Mouse (Mus musculus) left cerebral cortex, adult 8-10 months (tissue): ENCODE measurements around the gene Pum1. TPM values are rescaled to one million over a fixed set of nuclear protein-coding genes. Genes with fewer than 3 reads are reported as not detected.

Source experiments
- DNase-seq, 2 experiments: peaks; one replicate each; pipeline ENCODE4 v3.0.0; 2022; ENCODE audit warnings: low spot score in 2 of 2
- total RNA-seq, 4 experiments: library from RNA; stranded (reverse); gene quantifications; 2 replicates each; pipeline ENCODE4 v1.2.4; 2022

Pum1 gene
- total RNA-seq, 4 experiments from 2014 or later, result 101 to 116 (median 106) TPM

- peak in 1 of 2 experiments; percentile 63 for DNase-seq
Measured at GRCm38 (mm10) chr4:130813958-130814357, 150.8 kb downstream of the Pum1 start.

DNA sequence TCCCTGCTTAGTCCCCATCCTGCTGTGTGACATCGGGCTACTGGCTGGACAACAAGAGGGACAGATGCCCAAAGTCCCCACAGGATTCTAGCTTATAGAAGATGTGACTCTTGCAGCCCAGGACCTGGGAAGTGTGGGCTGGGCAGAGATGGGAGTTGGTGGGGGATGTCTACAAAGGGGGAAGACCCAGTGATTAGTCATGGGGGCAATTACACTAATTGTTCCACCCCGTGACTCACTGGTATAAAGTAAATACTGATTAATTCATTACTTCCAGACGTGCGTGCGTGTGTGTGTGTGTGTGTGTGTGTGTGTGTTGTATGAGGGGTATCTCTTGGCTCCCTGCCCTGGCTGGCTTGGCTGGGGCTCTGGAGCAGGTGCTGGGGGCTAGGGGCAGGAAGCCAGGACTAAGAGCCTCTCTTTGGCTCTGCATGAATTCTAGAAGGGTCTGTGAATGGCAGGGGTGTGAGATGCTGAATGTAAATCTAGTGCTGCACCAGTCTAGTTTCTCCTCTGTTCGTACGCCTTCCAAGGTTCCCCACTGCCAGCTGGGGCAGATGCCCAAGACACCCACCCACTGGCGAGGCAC, 151.7 kb downstream of the Pum1 start:
- no peak for DNase-seq

DNA sequence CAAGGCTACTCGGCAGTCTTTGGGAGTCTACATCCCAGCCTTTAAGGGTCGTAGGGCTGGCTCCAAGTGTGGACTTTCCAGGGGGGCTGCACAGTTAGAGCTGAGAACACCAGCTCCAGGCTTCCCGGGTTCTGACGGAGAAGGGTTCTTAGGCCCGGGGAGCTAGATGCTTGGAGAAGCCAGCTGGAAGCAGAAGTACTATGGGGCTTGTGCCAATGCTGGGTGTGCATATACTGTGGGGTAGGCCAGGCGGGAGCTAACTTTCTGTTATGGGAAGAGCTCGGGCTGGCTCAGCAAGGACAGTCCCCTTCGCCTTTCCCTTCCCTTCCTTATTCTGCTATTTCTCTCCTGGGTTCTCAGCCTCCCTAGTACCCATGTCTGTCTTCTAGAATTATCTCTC, 152.7 kb downstream of the Pum1 start:
- no peak for DNase-seq

DNA sequence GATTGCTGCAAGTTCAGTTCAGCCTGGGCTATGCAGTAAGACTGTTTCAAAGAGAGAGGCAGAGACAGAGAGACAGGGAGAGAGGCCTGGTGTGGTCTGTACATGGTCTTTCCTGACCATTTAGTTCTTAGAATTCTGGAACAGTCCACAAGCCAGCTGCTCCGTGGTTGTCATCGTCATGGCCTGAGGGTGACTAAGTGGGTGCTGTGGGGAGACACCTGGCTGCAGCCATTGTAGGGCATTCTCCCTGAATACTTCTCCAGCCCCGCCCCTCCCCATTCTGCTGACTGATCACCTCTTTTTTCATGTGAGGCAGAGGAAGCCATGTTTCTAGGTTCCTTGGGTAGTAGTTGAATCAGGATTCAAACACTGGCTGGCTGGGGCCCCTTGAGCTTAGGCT, 156.7 kb downstream of the Pum1 start:
- no peak for DNase-seq

DNA sequence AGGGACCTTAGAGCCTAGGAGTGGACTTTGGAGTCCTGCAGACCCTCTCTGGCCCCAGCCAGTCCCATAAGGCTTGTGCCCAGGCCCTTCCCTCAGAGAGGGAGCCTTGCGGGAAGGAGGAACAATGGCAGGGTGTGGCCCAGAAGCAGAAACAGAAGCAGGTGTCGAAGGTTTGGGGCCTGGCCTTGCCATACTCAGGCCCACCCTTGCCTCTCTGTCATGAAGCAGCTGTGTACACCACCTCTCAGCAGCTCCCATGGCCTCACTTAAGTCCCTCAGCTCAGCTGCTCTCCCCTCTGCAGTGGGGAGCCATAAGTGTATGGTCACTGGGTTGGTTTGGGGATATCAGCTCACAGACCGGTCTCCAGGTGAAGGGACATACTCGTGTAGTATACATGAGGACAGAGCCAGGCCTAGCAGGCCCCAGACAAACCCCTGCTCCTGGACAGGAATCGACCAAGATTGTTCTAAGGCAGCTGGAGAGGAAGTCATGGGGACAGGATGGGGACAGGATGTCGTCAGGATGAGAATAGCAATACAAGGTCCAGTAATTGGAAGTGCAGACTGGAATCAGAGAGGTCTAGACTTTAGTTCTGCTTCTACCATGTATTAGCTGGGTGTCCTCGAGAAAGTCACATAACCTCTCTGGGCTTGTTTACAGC, 157.6 kb downstream of the Pum1 start:
- DNase-seq, result no peak

DNA sequence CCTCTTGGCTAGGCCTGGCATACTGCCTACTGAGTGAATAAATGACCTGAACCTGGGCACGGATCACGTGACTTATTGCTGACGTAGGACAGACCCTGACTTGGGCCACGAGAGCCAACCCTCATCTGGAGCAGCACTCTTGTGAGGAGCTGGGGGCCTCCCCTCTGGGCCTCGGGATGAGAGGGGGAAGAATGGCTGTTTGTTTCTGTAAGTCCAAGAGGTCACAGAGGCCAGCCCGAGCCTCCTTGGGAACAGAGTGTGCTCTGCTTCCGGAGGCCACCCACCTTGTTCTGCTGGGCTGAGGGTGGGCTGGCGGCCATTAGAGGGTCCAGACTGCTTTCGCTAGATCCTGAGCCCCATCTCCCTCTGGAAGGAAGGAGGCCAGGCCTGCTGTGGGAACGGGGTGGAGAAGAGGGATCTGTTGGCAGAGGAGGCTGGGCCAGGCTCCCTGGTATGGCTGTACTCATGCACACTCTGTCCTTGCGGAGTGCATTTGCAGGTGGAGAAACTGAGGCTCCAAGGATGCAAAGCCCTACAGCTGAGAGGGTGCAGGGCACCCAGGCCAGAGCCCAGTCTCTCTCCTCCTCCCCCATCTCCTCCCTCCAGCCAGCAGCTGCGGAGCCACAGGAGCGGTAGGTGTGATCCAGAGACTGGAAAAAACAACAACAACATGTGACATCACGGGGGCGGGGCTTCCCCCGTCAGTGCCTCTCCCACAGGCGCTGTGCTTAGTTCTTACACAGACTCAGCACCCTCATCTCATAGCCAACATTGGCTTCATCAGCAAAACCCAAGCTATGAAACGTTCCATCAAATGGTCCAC, 165.9 kb downstream of the Pum1 start:
- DNase-seq, result no peak

Other genes with a start within 250 kb of the Pum1 start
- 10 to 100 TPM; 37.8 to 40.9 (median 39.0) TPM for gene Nkain1, start 89.1 kb upstream of the Pum1 start, total RNA-seq
- gene Sdc3, start 129.2 kb downstream of the Pum1 start, total RNA-seq, result 100 to 1,000 TPM; 137 to 168 (median 159) TPM
- gene Laptm5, start 249.8 kb downstream of the Pum1 start, total RNA-seq, result 100 to 1,000 TPM in 2 of 4 experiments, 10 to 100 TPM in 2; 37.3 to 127 (median 71.2) TPM